Mouse (Mus musculus): Measurements from ENCODE around the gene Akt1s1. TPM values are rescaled to one million over a fixed set of nuclear protein-coding genes. Genes with fewer than 3 reads are reported as not detected.

Gene Akt1s1
- polyA plus RNA-seq, 1 experiment = 93.8 TPM

- DNase-seq (ENCODE audit: low spot score) = no peak
Observed at GRCm38 (mm10) chr7:44901230-44901722, 52.5 kb downstream of the Akt1s1 start.

Other genes with a start within 250 kb of the Akt1s1 start
- gene Myh14, start 178.1 kb upstream of the Akt1s1 start, polyA plus RNA-seq (2012; rRNA removed) = 8.7 and 16.9 TPM in 2 replicates
- not detected in 2 replicates for gene Izumo2, start 140.2 kb upstream of the Akt1s1 start, polyA plus RNA-seq (2012; rRNA removed)
- gene Vrk3, start 100.6 kb upstream of the Akt1s1 start, polyA plus RNA-seq (2012; rRNA removed) = 29.9 and 36.3 TPM in 2 replicates
- gene Zfp473, start 97.9 kb upstream of the Akt1s1 start, polyA plus RNA-seq (2012; rRNA removed) = 0.32 and 0.41 TPM in 2 replicates
- gene Nup62, start 32.9 kb upstream of the Akt1s1 start, polyA plus RNA-seq (2012; rRNA removed) = 30.5 and 34.7 TPM in 2 replicates
- gene Il4i1, start 32.6 kb upstream of the Akt1s1 start, polyA plus RNA-seq (2012; rRNA removed) = 1.7 and 2.5 TPM in 2 replicates
- 43.4 and 63.6 TPM in 2 replicates for gene Atf5, start 32.3 kb upstream of the Akt1s1 start, polyA plus RNA-seq (2012; rRNA removed)
- 67.3 and 68.9 TPM in 2 replicates for gene Tbc1d17, start 88 bp downstream of the Akt1s1 start, polyA plus RNA-seq (2012; rRNA removed)
- 23.4 and 24.1 TPM in 2 replicates for gene Pnkp, start 8.1 kb downstream of the Akt1s1 start, polyA plus RNA-seq (2012; rRNA removed)
- gene Ptov1, start 20.8 kb downstream of the Akt1s1 start, polyA plus RNA-seq (2012; rRNA removed) = 176 and 195 TPM in 2 replicates
- 57.8 and 66.1 TPM in 2 replicates for gene Med25, start 43.7 kb downstream of the Akt1s1 start, polyA plus RNA-seq (2012; rRNA removed)
- gene Fuz, start 47.1 kb downstream of the Akt1s1 start, polyA plus RNA-seq (2012; rRNA removed) = 47.7 and 53.9 TPM in 2 replicates
- 74.2 and 77.7 TPM in 2 replicates for gene Ap2a1, start 80.5 kb downstream of the Akt1s1 start, polyA plus RNA-seq (2012; rRNA removed)
- 0.03 and 0.08 TPM in 2 replicates for gene Tsks, start 94.2 kb downstream of the Akt1s1 start, polyA plus RNA-seq (2012; rRNA removed)
- 26.1 and 26.8 TPM in 2 replicates for gene Cpt1c, start 125.9 kb downstream of the Akt1s1 start, polyA plus RNA-seq (2012; rRNA removed)
- 183 and 244 TPM in 2 replicates for gene Prmt1, start 137.6 kb downstream of the Akt1s1 start, polyA plus RNA-seq (2012; rRNA removed)
- gene Irf3, start 148.7 kb downstream of the Akt1s1 start, polyA plus RNA-seq (2012; rRNA removed) = 133 and 171 TPM in 2 replicates
- gene Bcl2l12, start 149.7 kb downstream of the Akt1s1 start, polyA plus RNA-seq (2012; rRNA removed) = 28.6 and 34.8 TPM in 2 replicates
- 58.4 and 63.5 TPM in 2 replicates for gene Scaf1, start 167.4 kb downstream of the Akt1s1 start, polyA plus RNA-seq (2012; rRNA removed)
- 383 and 414 TPM in 2 replicates for gene Rras, start 169.0 kb downstream of the Akt1s1 start, polyA plus RNA-seq (2012; rRNA removed)
- gene Prr12, start 203.9 kb downstream of the Akt1s1 start, polyA plus RNA-seq (2012; rRNA removed) = 5.1 and 18.2 TPM in 2 replicates
- gene Nosip, start 213.4 kb downstream of the Akt1s1 start, polyA plus RNA-seq (2012; rRNA removed) = 59.9 and 69.6 TPM in 2 replicates
- gene Prrg2, start 213.7 kb downstream of the Akt1s1 start, polyA plus RNA-seq (2012; rRNA removed) = 37.6 and 46.5 TPM in 2 replicates
- 277 and 317 TPM in 2 replicates for gene Rcn3, start 243.2 kb downstream of the Akt1s1 start, polyA plus RNA-seq (2012; rRNA removed)

All from urinary bladder, adult 2 months (tissue).